Mouse (Mus musculus) hindbrain, embryonic 11.5 days (tissue): ENCODE results near the gene Zfhx3. TPM values are rescaled to one million over a fixed set of nuclear protein-coding genes. Genes with fewer than 3 reads are reported as not detected.
A peak's percentile ranks its signal among the peaks of the same experiment; 100 is the strongest.

Source experiments
- ATAC-seq: fragments of 200-750 bp; cut with Nextera tagmentation; 2 replicates; pipeline ENCODE4 v1.8.0; 2017; ENCODE audit warnings: mild to moderate bottlenecking, moderate TSS enrichment, moderate library complexity; ENCODE audit not compliant: low FRiP score
- DNase-seq: peaks from one replicate; pipeline ENCODE4 v3.0.0-alpha.2; 2015; ENCODE audit warnings: low spot score
- H3K27ac ChIP-seq: fragments of 300-500 bp; sonication (generic); 2 replicates; pipeline ENCODE4 v1.5.1; 2014; ENCODE audit warnings: mild to moderate bottlenecking, low read depth, low read length
- H3K27me3 ChIP-seq: fragments of 300-500 bp; sonication (generic); 2 replicates; pipeline ENCODE4 v1.6.1; 2014; ENCODE audit warnings: mild to moderate bottlenecking, low read length, moderate library complexity, mixed read lengths; ENCODE audit not compliant: control insufficient read depth, insufficient read depth
- H3K36me3 ChIP-seq: fragments of 300-500 bp; sonication (generic); 2 replicates; pipeline ENCODE4 v1.6.1; 2014; ENCODE audit warnings: mild to moderate bottlenecking, low read length, moderate library complexity, mixed read lengths; ENCODE audit not compliant: control insufficient read depth, insufficient read depth
- H3K4me1 ChIP-seq: fragments of 300-500 bp; sonication (generic); replicated peaks from 2 replicates; pipeline ENCODE4 v1.6.1; 2014; ENCODE audit warnings: low read length, mixed read lengths; ENCODE audit not compliant: control insufficient read depth, insufficient read depth
- H3K4me2 ChIP-seq: fragments of 300-500 bp; sonication (generic); replicated peaks from 2 replicates; pipeline ENCODE4 v1.6.1; 2014; ENCODE audit warnings: mild to moderate bottlenecking, low read depth, low read length
- H3K4me3 ChIP-seq: fragments of 300-500 bp; sonication (generic); 2 replicates; pipeline ENCODE4 v1.5.1; 2014; ENCODE audit warnings: low read depth, low read length
- H3K9ac ChIP-seq: fragments of 300-500 bp; sonication (generic); 2 replicates; pipeline ENCODE4 v1.6.1; 2014; ENCODE audit warnings: low read depth, low read length
- H3K9me3 ChIP-seq: fragments of 300-500 bp; sonication (generic); 2 replicates; pipeline ENCODE4 v1.6.1; 2016; ENCODE audit warnings: low read length; ENCODE audit not compliant: control insufficient read depth
- WGBS: fragments of 180-500 bp; shearing (Covaris S2); extraction: QIAGEN DNeasy Blood & Tissue Kit; methylation state at CpG from one replicate; pipeline ENCODE4 v1.1.7; 2014; 5-methylcytosine and 5-hydroxymethylcytosine counted together
- polyA plus RNA-seq: library from polyadenylated mRNA; unstranded; fragments of >200 nt; fragmentation: Nextera tagmentation; extraction: Ambion mirVana; gene quantifications from 2 replicates; pipeline ENCODE4 v1.2.1, GENCODE M21; 2014

The Zfhx3 gene
- polyA plus RNA-seq, 1 experiment from 2014 or later = 47.1 TPM

- no peak overlapping the region for H3K4me2 ChIP-seq
Measured at GRCm38 (mm10) chr8:108454561-108455311, 512.3 kb downstream of the Zfhx3 start.

GRCm38 (mm10) chr8:108466653-108467052 lies 524.2 kb downstream of the Zfhx3 start:
- no peaks in the 10 kb centered on the region for H3K9me3 ChIP-seq
- no peak overlapping the region for H3K4me2 ChIP-seq
- WGBS = 50% methylated on average over 6 of the region's 6 CpGs
- H3K27ac ChIP-seq = peak overlapping the region; percentile 70
- H3K27me3 ChIP-seq = no peaks in the 10 kb centered on the region
- no peaks in the 10 kb centered on the region for H3K36me3 ChIP-seq
- DNase-seq (peak; percentile 25), ATAC-seq (no peak)
- H3K4me1 ChIP-seq = 0 out of 2 replicates have a peak, but pooled peaks cover 3% of the 10 kb centered on the region
- H3K4me3 ChIP-seq = no peak overlapping the region
- H3K9ac ChIP-seq = no peak overlapping the region

More at GRCm38 (mm10) chr8:108454561-108455311, 512.3 kb downstream of the Zfhx3 start:
- WGBS = 32% methylated on average over 18 of the region's 18 CpGs
- DNase-seq = peak; percentile 64
- peak; percentile 91 for ATAC-seq
- Histone ChIP-seq H3K27ac (peak overlapping the region; percentile 86), H3K9me3 (peaks cover 6% of the 10 kb centered on the region), H3K9ac (0 out of 2 replicates have a peak overlapping the region, but pooled peaks have one; percentile 25), H3K36me3 (no peaks in the 10 kb centered on the region), H3K27me3 (no peaks in the 10 kb centered on the region), H3K4me1 (peaks cover 6% of the 10 kb centered on the region; the same call in 1 of the 2 replicates), H3K4me3 (no peak overlapping the region)

- DNase-seq = peak; percentile 13
- no peak for ATAC-seq
- Histone ChIP-seq H3K27ac (peak overlapping the region; percentile 70), H3K4me3 (no peak overlapping the region), H3K27me3 (no peaks in the 10 kb centered on the region; the same call in 1 of the 2 replicates), H3K4me2 (no peak overlapping the region), H3K9ac (no peak overlapping the region), H3K4me1 (0 out of 2 replicates have a peak, but pooled peaks cover 3% of the 10 kb centered on the region), H3K9me3 (no peaks in the 10 kb centered on the region), H3K36me3 (no peaks in the 10 kb centered on the region)
- 73% methylated on average over 19 of the region's 19 CpGs for WGBS
Measured at GRCm38 (mm10) chr8:108467172-108468035, 525.0 kb downstream of the Zfhx3 start.

- H3K4me1 ChIP-seq = 0 out of 2 replicates have a peak, but pooled peaks cover 3% of the 10 kb centered on the region
- no peak for ATAC-seq
- no peak for DNase-seq
- H3K9ac ChIP-seq = no peak overlapping the region
- no peaks in the 10 kb centered on the region for H3K9me3 ChIP-seq
- no peak overlapping the region for H3K4me3 ChIP-seq
- no peak overlapping the region for H3K4me2 ChIP-seq
- 93% methylated on average over 3 of the region's 3 CpGs for WGBS
- no peaks in the 10 kb centered on the region for H3K36me3 ChIP-seq
- no peak overlapping the region for H3K27ac ChIP-seq
- H3K27me3 ChIP-seq = no peaks in the 10 kb centered on the region; the same call in 1 of the 2 replicates
Measured at GRCm38 (mm10) chr8:108470269-108470668, 527.8 kb downstream of the Zfhx3 start.

- H3K9me3 ChIP-seq = no peaks in the 10 kb centered on the region
- no peaks in the 10 kb centered on the region for H3K4me1 ChIP-seq
- no peak overlapping the region for H3K4me3 ChIP-seq
- ATAC-seq = no peak
- 90% methylated on average over 10 of the region's 10 CpGs for WGBS
- no peak for DNase-seq
- H3K4me2 ChIP-seq = no peak overlapping the region
- no peak overlapping the region for H3K27ac ChIP-seq
- H3K36me3 ChIP-seq = no peaks in the 10 kb centered on the region
- no peak overlapping the region for H3K9ac ChIP-seq
- H3K27me3 ChIP-seq = no peaks in the 10 kb centered on the region; the same call in 1 of the 2 replicates
Measured at GRCm38 (mm10) chr8:108474556-108474955, 532.1 kb downstream of the Zfhx3 start.

GRCm38 (mm10) chr8:108478131-108478530 lies 535.7 kb downstream of the Zfhx3 start:
- Histone ChIP-seq H3K4me2 (no peak overlapping the region), H3K36me3 (no peaks in the 10 kb centered on the region), H3K27ac (no peak overlapping the region), H3K9ac (no peak overlapping the region), H3K4me3 (no peak overlapping the region), H3K27me3 (no peaks in the 10 kb centered on the region), H3K9me3 (no peaks in the 10 kb centered on the region), H3K4me1 (no peaks in the 10 kb centered on the region)
- DNase-seq = no peak
- 93% methylated on average over 8 of the region's 8 CpGs for WGBS
- no peak for ATAC-seq

GRCm38 (mm10) chr8:108480141-108480540 lies 537.7 kb downstream of the Zfhx3 start:
- no peaks in the 10 kb centered on the region for H3K27me3 ChIP-seq
- no peak overlapping the region for H3K4me2 ChIP-seq
- H3K36me3 ChIP-seq = no peaks in the 10 kb centered on the region
- no peaks in the 10 kb centered on the region for H3K9me3 ChIP-seq
- H3K4me1 ChIP-seq = no peaks in the 10 kb centered on the region
- no peak overlapping the region for H3K9ac ChIP-seq
- H3K27ac ChIP-seq = 0 out of 2 replicates have a peak overlapping the region, but pooled peaks have one; percentile 10
- ATAC-seq (no peak), DNase-seq (no peak)
- WGBS = 78% methylated on average over 12 of the region's 12 CpGs
- no peak overlapping the region for H3K4me3 ChIP-seq

- 42% methylated on average over 11 of the region's 11 CpGs for WGBS
Measured at GRCm38 (mm10) chr8:108481167-108481815, 538.8 kb downstream of the Zfhx3 start.

More at GRCm38 (mm10) chr8:108481167-108481815, 538.8 kb downstream of the Zfhx3 start:
- H3K4me1 ChIP-seq = no peaks in the 10 kb centered on the region
- H3K27ac ChIP-seq = peak overlapping the region; percentile 89
- peak; percentile 75 for DNase-seq
- peak overlapping the region; percentile 40; the same call in 1 of the 2 replicates for H3K9ac ChIP-seq
- no peaks in the 10 kb centered on the region for H3K9me3 ChIP-seq
- ATAC-seq = peak; percentile 93
- no peak overlapping the region for H3K4me3 ChIP-seq
- no peaks in the 10 kb centered on the region for H3K36me3 ChIP-seq
- no peak overlapping the region for H3K4me2 ChIP-seq
- H3K27me3 ChIP-seq = no peaks in the 10 kb centered on the region
